Mouse (Mus musculus) CH12.LX (cell line): ENCODE measurements around the gene Npas1. TPM values are rescaled to one million over a fixed set of nuclear protein-coding genes. Genes with fewer than 3 reads are reported as not detected.

Source experiments
- DNase-seq: peaks from one replicate; pipeline ENCODE4 v3.0.0-alpha.2; 2013; ENCODE audit errors: extremely low read depth
- H3K27ac ChIP-seq: 2 replicates; pipeline ENCODE4 v1.5.1; 2012; ENCODE audit warnings: low read depth, mild to moderate bottlenecking, control low read depth, moderate library complexity; ENCODE audit not compliant: insufficient read depth
- H3K27me3 ChIP-seq: replicated peaks from 2 replicates; pipeline ENCODE3; 2012; ENCODE audit warnings: inconsistent platforms
- H3K36me3 ChIP-seq, 2 experiments: replicated peaks in 1 of 2; 2 replicates each; pipeline versions ENCODE3 to v1.6.1; 2012; ENCODE audit warnings: inconsistent platforms in 1 of 2, low read length in 1 of 2, mild to moderate bottlenecking in 1 of 2, mixed read lengths in 1 of 2, moderate library complexity in 1 of 2; ENCODE audit not compliant: control insufficient read depth in 1 of 2, insufficient read depth in 1 of 2
- H3K4me1 ChIP-seq, 2 experiments: 2 replicates each; pipeline ENCODE4 v1.6.1; 2012; ENCODE audit warnings: inconsistent platforms in 1 of 2, moderate library complexity in 1 of 2; ENCODE audit not compliant: insufficient read depth in 2 of 2, control insufficient read depth in 1 of 2
- H3K4me2 ChIP-seq: 2 replicates; pipeline ENCODE4 v1.6.1; 2012; ENCODE audit warnings: low read depth, mild to moderate bottlenecking, control low read depth; ENCODE audit not compliant: poor library complexity, insufficient read depth, severe bottlenecking
- H3K4me3 ChIP-seq, 3 experiments: fragments of 150-350 bp in 1 of 3; sonication (generic) in 1 of 3; replicated peaks in 1 of 3; 2 replicates each; pipeline versions ENCODE3 to v1.5.1; 2011 to 2012; ENCODE audit warnings: low read depth in 2 of 3, low read length in 2 of 3, mild to moderate bottlenecking in 2 of 3, moderate library complexity in 2 of 3, control low read depth in 1 of 3, improper control_type of control experiment in 1 of 3, inconsistent platforms in 1 of 3, mixed read lengths in 1 of 3; ENCODE audit not compliant: poor library complexity in 1 of 3
- H3K79me2 ChIP-seq: replicated peaks from 2 replicates; pipeline ENCODE4 v1.6.1; 2012; ENCODE audit warnings: mild to moderate bottlenecking, moderate library complexity; ENCODE audit not compliant: control insufficient read depth, poor library complexity, insufficient read depth, severe bottlenecking; ENCODE audit errors: extremely low read depth
- H3K9ac ChIP-seq: 2 replicates; pipeline ENCODE4 v1.6.1; 2012; ENCODE audit warnings: low read depth, mild to moderate bottlenecking, control low read depth, moderate library complexity; ENCODE audit not compliant: insufficient read depth
- H3K9me3 ChIP-seq: replicated peaks from 2 replicates; pipeline ENCODE3; 2012; ENCODE audit warnings: low read length, inconsistent platforms, mixed read lengths
- BHLHE40 ChIP-seq: IDR thresholded peaks from 2 replicates; pipeline ENCODE4 v1.6.1; 2011; ENCODE audit warnings: mild to moderate bottlenecking, low read depth, low read length, improper control_type of control experiment
- CHD1 ChIP-seq: IDR thresholded peaks from 2 replicates; pipeline ENCODE4 v1.6.1; 2012; ENCODE audit warnings: low read depth, low read length, improper control_type of control experiment, inconsistent platforms
- CHD2 ChIP-seq: IDR thresholded peaks from 2 replicates; pipeline ENCODE4 v1.6.1; 2011; ENCODE audit warnings: low read length, improper control_type of control experiment
- CTCF ChIP-seq, 2 experiments: IDR thresholded peaks in 1 of 2; conservative IDR thresholded peaks in 1 of 2; 2 replicates each; pipeline ENCODE4 v1.5.1; 2011 to 2012; ENCODE audit warnings: low read depth in 2 of 2, low read length in 2 of 2, improper control_type of control experiment in 1 of 2, inconsistent platforms in 1 of 2, mild to moderate bottlenecking in 1 of 2, moderate library complexity in 1 of 2
- IRF4 ChIP-seq: IDR thresholded peaks from 2 replicates; pipeline ENCODE4 v1.6.1; 2014; ENCODE audit warnings: low read depth, mild to moderate bottlenecking, inconsistent platforms, low read length, improper control_type of control experiment
- JUND ChIP-seq: conservative IDR thresholded peaks from 2 replicates; pipeline ENCODE4 v1.6.1; 2011; ENCODE audit warnings: low read depth, low read length, improper control_type of control experiment
- MAFK ChIP-seq: IDR thresholded peaks from 2 replicates; pipeline ENCODE4 v1.6.1; 2011; ENCODE audit warnings: low read length, improper control_type of control experiment; ENCODE audit not compliant: insufficient replicate concordance
- MAX ChIP-seq: IDR thresholded peaks from 2 replicates; pipeline ENCODE4 v1.6.1; 2011; ENCODE audit warnings: low read length, improper control_type of control experiment
- MEF2A ChIP-seq: IDR thresholded peaks from 2 replicates; pipeline ENCODE4 v1.6.1; 2014; ENCODE audit warnings: low read depth, mild to moderate bottlenecking, inconsistent platforms, low read length, improper control_type of control experiment, borderline replicate concordance
- POLR2A ChIP-seq: IDR thresholded peaks from 2 replicates; pipeline ENCODE4 v1.6.1; 2011; ENCODE audit warnings: low read depth, mild to moderate bottlenecking, improper control_type of control experiment, low read length
- POLR2AphosphoS2 ChIP-seq: IDR thresholded peaks from 2 replicates; pipeline ENCODE4 v1.6.1; 2011; ENCODE audit warnings: low read depth, low read length, improper control_type of control experiment
- SIN3A ChIP-seq: IDR thresholded peaks from 2 replicates; pipeline ENCODE4 v1.6.1; 2012; ENCODE audit warnings: low read length, improper control_type of control experiment, inconsistent platforms
- SMC3 ChIP-seq: IDR thresholded peaks from 2 replicates; pipeline ENCODE4 v1.6.1; 2011; ENCODE audit warnings: low read depth, low read length, improper control_type of control experiment
- ZKSCAN1 ChIP-seq: IDR thresholded peaks from 2 replicates; pipeline ENCODE4 v1.6.1; 2012; ENCODE audit warnings: low read depth, inconsistent platforms, low read length, improper control_type of control experiment, borderline replicate concordance
- ZMIZ1 ChIP-seq: IDR thresholded peaks from 2 replicates; pipeline ENCODE4 v1.6.1; 2012; ENCODE audit warnings: low read depth, mild to moderate bottlenecking, inconsistent platforms, low read length, improper control_type of control experiment
- ZNF384 ChIP-seq: IDR thresholded peaks from 2 replicates; pipeline ENCODE4 v1.6.1; 2012; ENCODE audit warnings: low read depth, low read length, improper control_type of control experiment, inconsistent platforms
- dilution Hi-C: fragments of 300-500 bp; cut with MboI; formaldehyde crosslinking; loops from 2 replicates; pipeline ENCODE4 v1.14.3; 2020; ENCODE audit warnings: low sequenced_read_pairs; ENCODE audit not compliant: extremely low pct_unique_long_range_greater_than_20kb, extremely low pct_ligation_motif_present
- in situ Hi-C: fragments of 300-500 bp; cut with MboI; formaldehyde crosslinking; loops from 3 replicates; pipeline ENCODE4 v1.14.3; 2019; ENCODE audit warnings: low sequenced_read_pairs, low pct_ligation_motif_present, low pct_unique_long_range_greater_than_20kb, mixed read lengths
- polyA plus RNA-seq: library from polyadenylated mRNA; unstranded; fragments of >175 nt; gene quantifications from 2 replicates; pipeline ENCODE4 v1.2.1, GENCODE M21; 2012; ENCODE audit warnings: low read depth; ENCODE audit not compliant: insufficient read length
- total RNA-seq, 2 experiments: library from RNA; depleted of rRNA; stranded (reverse); fragments of 300-350 nt in 1 of 2; fragments of >200 nt in 1 of 2; gene quantifications; 2 replicates each; pipeline ENCODE4 v1.2.3; 2012 to 2014

Npas1 gene
- total and polyA plus RNA-seq, 3 experiments = 0.08 to 0.56 TPM; not detected in 1

DNA sequence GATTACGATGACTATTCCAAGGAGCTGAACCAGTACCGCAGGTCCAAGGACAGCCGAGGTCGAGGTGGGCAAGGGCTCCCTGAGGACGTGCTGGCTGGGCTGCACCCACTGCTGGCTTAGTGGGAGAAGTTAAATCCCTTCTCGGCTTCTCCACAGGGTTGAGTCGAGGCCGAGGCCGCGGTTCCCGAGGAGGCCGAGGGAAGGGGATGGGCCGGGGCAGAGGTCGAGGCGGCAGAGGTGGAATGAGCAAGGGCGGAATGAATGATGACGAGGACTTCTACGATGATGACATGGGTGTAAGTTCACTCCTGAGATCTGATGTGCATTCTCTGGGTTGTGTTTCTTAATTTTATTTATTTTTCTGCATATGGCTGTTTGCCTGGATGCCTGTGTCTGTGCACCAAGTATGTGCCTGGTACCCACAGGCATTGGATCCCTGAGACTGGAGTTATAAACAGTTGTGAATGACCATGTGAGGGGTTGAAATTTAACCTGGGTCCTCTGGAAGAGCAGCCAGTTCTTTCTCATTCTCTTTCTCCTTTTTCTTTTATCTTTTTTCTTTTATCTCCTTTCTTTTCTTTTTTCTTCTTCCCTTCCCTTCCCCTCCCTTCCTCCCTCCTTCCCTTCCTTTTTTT is 55.2 kb downstream of the Npas1 start:
- dilution Hi-C loops = no loop called here

DNA sequence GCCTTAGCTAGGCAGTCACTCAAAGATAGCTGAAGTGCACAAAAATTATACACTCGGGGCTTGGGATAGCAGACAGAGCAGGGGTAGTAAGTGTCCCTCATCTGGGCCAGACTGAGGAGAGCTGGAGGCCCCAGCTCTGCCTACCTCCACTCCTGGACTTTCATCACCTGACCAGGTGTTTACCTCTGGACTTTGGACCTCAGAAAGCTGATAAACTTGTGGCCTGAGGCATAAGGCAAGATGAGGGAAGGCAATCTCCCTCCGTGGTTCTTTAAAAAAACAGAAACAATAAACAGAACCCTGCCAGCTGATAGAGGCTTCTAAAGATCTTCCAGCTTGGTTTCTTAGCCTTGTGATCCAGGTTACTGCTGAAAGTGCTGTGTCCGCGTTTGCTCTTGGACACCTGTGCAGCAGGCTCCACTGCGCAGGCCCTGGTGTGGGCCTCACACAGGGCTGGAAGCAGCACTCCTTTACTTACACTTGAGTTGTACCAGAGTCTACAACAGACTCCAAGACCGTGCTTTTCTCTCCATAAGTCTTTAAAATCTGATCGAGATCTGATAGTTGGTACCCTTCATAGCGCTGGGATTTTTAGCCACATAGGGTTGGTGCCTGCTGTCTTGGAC is 56.9 kb downstream of the Npas1 start:
- H3K79me2 ChIP-seq = no peaks in the 10 kb centered on the region; the same call in 1 of the 2 replicates
- TF ChIP-seq MEF2A (no peak), ZKSCAN1 (no peak), BHLHE40 (no peak), SIN3A (no peak), POLR2A (no peak), IRF4 (no peak), MAFK (no peak), ZNF384 (no peak)
- in situ Hi-C loops = no loop called here
- H3K27ac ChIP-seq = no peak overlapping the region
- no peak for DNase-seq
- H3K9me3 ChIP-seq = no peaks in the 10 kb centered on the region
- no peak overlapping the region for H3K4me3 ChIP-seq
- H3K4me2 ChIP-seq = no peak overlapping the region
- H3K36me3 ChIP-seq = peaks cover 80 to 97% of the 10 kb centered on the region in 2 experiments
- peaks cover 0 to 2% of the 10 kb centered on the region in 2 experiments; a peak in 1 of 4 replicates for H3K4me1 ChIP-seq
- no peak overlapping the region for H3K9ac ChIP-seq
- no peaks in the 10 kb centered on the region for H3K27me3 ChIP-seq
- dilution Hi-C loops = no loop called here

More for the DNA sequence above, 55.2 kb downstream of the Npas1 start:
- Histone ChIP-seq H3K27me3 (no peaks in the 10 kb centered on the region), H3K4me3 (no peak overlapping the region), H3K4me2 (no peak overlapping the region), H3K79me2 (no peaks in the 10 kb centered on the region), H3K9ac (no peak overlapping the region), H3K4me1 (no peaks in the 10 kb centered on the region), H3K36me3 (peaks cover 81 to 97% of the 10 kb centered on the region in 2 experiments), H3K27ac (no peak overlapping the region), H3K9me3 (no peaks in the 10 kb centered on the region)
- in situ Hi-C loops = no loop called here
- TF ChIP-seq MEF2A (no peak), ZMIZ1 (no peak)
- no peak for DNase-seq

DNA sequence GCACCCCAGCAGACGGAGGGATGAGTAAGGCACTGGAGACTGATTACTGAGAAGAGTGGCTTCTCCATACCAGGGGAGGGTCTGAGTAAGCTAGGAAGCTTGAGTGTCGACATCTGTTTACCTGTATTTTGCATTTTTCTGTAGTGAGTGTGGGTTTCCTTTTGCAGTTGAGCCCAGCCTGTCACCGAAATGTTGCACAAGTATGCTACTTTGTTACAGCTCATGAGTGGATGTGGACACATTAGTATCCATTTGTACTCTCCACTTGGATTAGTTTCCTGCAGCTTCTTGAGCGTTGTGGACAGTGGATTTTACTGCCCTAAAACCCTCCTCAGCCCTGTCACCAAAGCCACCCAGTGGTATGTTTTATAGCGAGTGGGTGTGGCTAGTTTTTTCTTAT is 58.8 kb downstream of the Npas1 start:
- no peak overlapping the region for H3K4me2 ChIP-seq
- H3K9ac ChIP-seq = no peak overlapping the region
- dilution Hi-C loops (no loop called here), in situ Hi-C loops (no loop called here)
- no peak for DNase-seq
- no peaks in the 10 kb centered on the region for H3K9me3 ChIP-seq
- H3K27me3 ChIP-seq = no peaks in the 10 kb centered on the region
- peaks cover 4 to 17% of the 10 kb centered on the region in 2 experiments; a peak in 3 of 4 replicates for H3K4me1 ChIP-seq
- H3K27ac ChIP-seq = no peak overlapping the region
- H3K36me3 ChIP-seq = peaks cover 68 to 94% of the 10 kb centered on the region in 2 experiments
- TF ChIP-seq CHD1 (no peak), JUND (no peak), SMC3 (no peak), POLR2AphosphoS2 (no peak), MAX (no peak), CTCF (conservative IDR thresholded peaks at IDR 0.05 in 1 of 2, IDR thresholded peaks at IDR 0.05 in 1 of 2; ENCODE audit: low read depth in 2 of 2, low read length in 2 of 2) (no peak), MAFK (no peak), CHD2 (no peak)
- TF ChIP-seq, all 38 proteins: peak for 0
- no peaks in the 10 kb centered on the region; the same call in 1 of the 2 replicates for H3K79me2 ChIP-seq
- no peak overlapping the region for H3K4me3 ChIP-seq
